Mouse (Mus musculus): ENCODE data around the gene Vmn1r159.
"Not testable (repeated sequence)": the region's sequence is repeated elsewhere in the genome, so short reads cannot be mapped to it uniquely, and the experiment has no call there.

Gene Vmn1r159

GRCm38 (mm10) chr7:22843505-22843904 lies at the start of gene Vmn1r159:
Gene Vmn1r159 (minus strand): TSS chr7:22843605.
- DNase-seq (ENCODE audit: low spot score in 2 of 2), result not testable (repeated sequence)

- not testable (repeated sequence) for DNase-seq (ENCODE audit: low spot score in 2 of 2)
Observed at GRCm38 (mm10) chr7:22870924-22871323, 27.5 kb upstream of the Vmn1r159 start, which contains the start of gene Vmn1r160. Gene Vmn1r160 (plus strand): TSS chr7:22871224.
